Mouse (Mus musculus): ENCODE measurements around the gene Tekt1. TPM values are rescaled to one million over a fixed set of nuclear protein-coding genes. Genes with fewer than 3 reads are reported as not detected.
"Not testable (repeated sequence)": the region's sequence is repeated elsewhere in the genome, so short reads cannot be mapped to it uniquely, and the experiment has no call there.

Tekt1 gene
- polyA plus RNA-seq, 2 experiments = 1.3 to 2.2 TPM

- H3K27ac ChIP-seq (replicated peaks; ENCODE audit: low read depth, low read length) = no peak overlapping the region
- no peak overlapping the region for H3K4me2 ChIP-seq (replicated peaks; ENCODE audit: low read depth, low read length, severe bottlenecking)
- DNase-seq (ENCODE audit: low spot score) (no peak), ATAC-seq (ENCODE audit: low FRiP score, low read depth) (no peak)
- H3K9me3 ChIP-seq (ENCODE audit: control insufficient read depth, low read length) = no peaks in the 10 kb centered on the region
- H3K36me3 ChIP-seq (ENCODE audit: control insufficient read depth, insufficient read depth, low read length) = no peaks in the 10 kb centered on the region
- no peak for TF ChIP-seq POLR2A (IDR thresholded peaks at IDR 0.05; ENCODE audit: borderline replicate concordance, extremely low read depth, insufficient read depth, insufficient read length)
- WGBS = 36% methylated on average over 8 of the region's 8 CpGs
- no peak overlapping the region for H3K4me3 ChIP-seq (replicated peaks; ENCODE audit: low read length)
- H3K9ac ChIP-seq (ENCODE audit: low read depth, low read length, severe bottlenecking) = no peak overlapping the region
- H3K4me1 ChIP-seq (ENCODE audit: control insufficient read depth, insufficient read depth, low read length) = 0 out of 2 replicates have a peak, but pooled peaks cover 3% of the 10 kb centered on the region
- no peaks in the 10 kb centered on the region for H3K27me3 ChIP-seq (ENCODE audit: control insufficient read depth, insufficient read depth, low read length)
Observed at GRCm38 (mm10) chr11:72349016-72349415, 13.2 kb downstream of the Tekt1 start.

DNA sequence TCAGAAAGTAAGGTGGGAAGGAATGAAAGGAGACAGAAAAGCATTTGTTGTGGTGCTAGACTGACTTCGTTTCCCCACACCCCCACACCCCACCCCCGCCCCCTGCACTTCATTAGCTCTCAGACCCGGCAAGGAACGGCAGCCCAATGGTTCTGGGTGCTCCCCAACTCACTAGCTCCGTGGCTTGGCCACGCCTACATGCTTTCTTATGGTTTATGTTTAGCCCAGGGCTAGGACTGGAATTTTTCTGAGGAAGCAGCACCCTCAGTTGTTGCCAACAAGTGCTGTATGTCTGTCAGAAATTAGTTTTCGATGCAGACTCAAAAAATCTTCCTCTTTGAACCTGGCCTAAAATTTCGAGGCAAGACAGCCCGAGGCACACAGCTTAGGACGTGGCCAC lies 13.7 kb downstream of the Tekt1 start:
- Histone ChIP-seq H3K4me3 (replicated peaks; ENCODE audit: low read length) (no peak overlapping the region), H3K9ac (ENCODE audit: low read depth, low read length, severe bottlenecking) (no peak overlapping the region), H3K36me3 (ENCODE audit: control insufficient read depth, insufficient read depth, low read length) (no peaks in the 10 kb centered on the region), H3K27me3 (ENCODE audit: control insufficient read depth, insufficient read depth, low read length) (no peaks in the 10 kb centered on the region), H3K4me1 (ENCODE audit: control insufficient read depth, insufficient read depth, low read length) (0 out of 2 replicates have a peak, but pooled peaks cover 3% of the 10 kb centered on the region), H3K9me3 (ENCODE audit: control insufficient read depth, low read length) (no peaks in the 10 kb centered on the region), H3K27ac (replicated peaks; ENCODE audit: low read depth, low read length) (no peak overlapping the region), H3K4me2 (replicated peaks; ENCODE audit: low read depth, low read length, severe bottlenecking) (no peak overlapping the region)
- DNase-seq (ENCODE audit: low spot score) = no peak
- no peak for ATAC-seq (ENCODE audit: low FRiP score, low read depth)
- WGBS = 36% methylated on average over 9 of the region's 10 CpGs
- no peak for TF ChIP-seq POLR2A (IDR thresholded peaks at IDR 0.05; ENCODE audit: borderline replicate concordance, extremely low read depth, insufficient read depth, insufficient read length)

DNA sequence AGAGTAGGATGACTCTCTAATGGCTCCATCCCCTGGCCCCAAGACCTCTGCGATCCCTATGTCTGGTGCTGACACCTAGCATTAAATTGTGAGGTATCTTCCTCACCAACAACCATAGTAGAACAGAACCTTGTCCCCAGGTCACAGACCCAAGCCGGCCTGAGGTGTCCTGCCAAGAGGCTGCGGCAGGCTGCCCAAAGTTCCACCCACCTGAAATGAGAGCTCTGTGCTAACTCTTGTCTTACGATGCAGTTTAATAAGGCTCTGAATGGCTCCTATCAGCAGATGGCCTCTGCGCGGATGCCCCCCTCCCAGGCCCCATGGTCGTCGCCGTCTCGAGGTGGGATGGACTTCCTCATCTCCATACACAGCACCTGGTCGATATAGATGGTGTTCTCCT lies 17.8 kb downstream of the Tekt1 start:
- TF ChIP-seq POLR2A (IDR thresholded peaks at IDR 0.05; ENCODE audit: borderline replicate concordance, extremely low read depth, insufficient read depth, insufficient read length) = no peak
- H3K4me2 ChIP-seq (replicated peaks; ENCODE audit: low read depth, low read length, severe bottlenecking) = no peak overlapping the region
- no peak overlapping the region for H3K4me3 ChIP-seq (replicated peaks; ENCODE audit: low read length)
- DNase-seq (ENCODE audit: low spot score) (no peak), ATAC-seq (ENCODE audit: low FRiP score, low read depth) (no peak)
- H3K27me3 ChIP-seq (ENCODE audit: control insufficient read depth, insufficient read depth, low read length) = no peaks in the 10 kb centered on the region
- H3K9ac ChIP-seq (ENCODE audit: low read depth, low read length, severe bottlenecking) = no peak overlapping the region
- 80% methylated on average over 11 of the region's 11 CpGs for WGBS
- H3K9me3 ChIP-seq (ENCODE audit: control insufficient read depth, low read length) = no peaks in the 10 kb centered on the region
- 0 out of 2 replicates have a peak, but pooled peaks cover 3% of the 10 kb centered on the region for H3K4me1 ChIP-seq (ENCODE audit: control insufficient read depth, insufficient read depth, low read length)
- H3K27ac ChIP-seq (replicated peaks; ENCODE audit: low read depth, low read length) = no peak overlapping the region
- H3K36me3 ChIP-seq (ENCODE audit: control insufficient read depth, insufficient read depth, low read length) = no peaks in the 10 kb centered on the region

GRCm38 (mm10) chr11:72343904-72344303 lies 18.3 kb downstream of the Tekt1 start:
- Histone ChIP-seq H3K4me2 (replicated peaks; ENCODE audit: low read depth, low read length, severe bottlenecking) (no peak overlapping the region), H3K4me1 (ENCODE audit: control insufficient read depth, insufficient read depth, low read length) (0 out of 2 replicates have a peak, but pooled peaks cover 1% of the 10 kb centered on the region), H3K27me3 (ENCODE audit: control insufficient read depth, insufficient read depth, low read length) (no peaks in the 10 kb centered on the region), H3K9ac (ENCODE audit: low read depth, low read length, severe bottlenecking) (no peak overlapping the region), H3K9me3 (ENCODE audit: control insufficient read depth, low read length) (no peaks in the 10 kb centered on the region), H3K4me3 (replicated peaks; ENCODE audit: low read length) (no peak overlapping the region), H3K36me3 (ENCODE audit: control insufficient read depth, insufficient read depth, low read length) (no peaks in the 10 kb centered on the region), H3K27ac (replicated peaks; ENCODE audit: low read depth, low read length) (no peak overlapping the region)
- ATAC-seq (ENCODE audit: low FRiP score, low read depth) (no peak), DNase-seq (ENCODE audit: low spot score) (peak; percentile 52)
- TF ChIP-seq POLR2A (IDR thresholded peaks at IDR 0.05; ENCODE audit: borderline replicate concordance, extremely low read depth, insufficient read depth, insufficient read length) = no peak
- 20% methylated on average over 8 of the region's 8 CpGs for WGBS

DNA sequence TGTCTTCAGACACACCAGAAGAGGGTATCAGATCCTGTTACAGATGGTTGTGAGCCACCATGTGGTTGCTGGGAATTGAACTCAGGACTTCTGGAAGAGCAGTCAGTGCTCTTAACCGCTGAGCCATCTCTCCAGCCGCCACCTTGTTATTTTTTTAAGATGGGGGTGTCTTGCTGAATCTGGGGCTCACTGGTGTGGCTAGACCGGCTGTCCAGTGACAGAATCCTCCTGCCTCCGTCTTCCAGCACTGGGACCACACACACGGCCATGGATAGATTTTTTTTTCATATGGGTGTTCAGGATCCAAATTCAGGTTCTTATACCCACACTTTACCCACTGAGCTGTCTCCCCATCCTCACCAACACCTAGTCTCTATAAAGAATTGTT lies 19.0 kb downstream of the Tekt1 start:
- not testable (repeated sequence) for H3K36me3 ChIP-seq (ENCODE audit: control insufficient read depth, insufficient read depth, low read length); H3K9me3 ChIP-seq (ENCODE audit: control insufficient read depth, low read length); H3K9ac ChIP-seq (ENCODE audit: low read depth, low read length, severe bottlenecking); H3K27me3 ChIP-seq (ENCODE audit: control insufficient read depth, insufficient read depth, low read length); H3K27ac ChIP-seq (replicated peaks; ENCODE audit: low read depth, low read length); H3K4me3 ChIP-seq (replicated peaks; ENCODE audit: low read length); H3K4me2 ChIP-seq (replicated peaks; ENCODE audit: low read depth, low read length, severe bottlenecking); H3K4me1 ChIP-seq (ENCODE audit: control insufficient read depth, insufficient read depth, low read length); DNase-seq (ENCODE audit: low spot score); ATAC-seq (ENCODE audit: low FRiP score, low read depth)
- 89% methylated on average over 5 of the region's 5 CpGs for WGBS
